Mouse (Mus musculus): ENCODE measurements around the gene Kcnj9.

Kcnj9 gene

DNA sequence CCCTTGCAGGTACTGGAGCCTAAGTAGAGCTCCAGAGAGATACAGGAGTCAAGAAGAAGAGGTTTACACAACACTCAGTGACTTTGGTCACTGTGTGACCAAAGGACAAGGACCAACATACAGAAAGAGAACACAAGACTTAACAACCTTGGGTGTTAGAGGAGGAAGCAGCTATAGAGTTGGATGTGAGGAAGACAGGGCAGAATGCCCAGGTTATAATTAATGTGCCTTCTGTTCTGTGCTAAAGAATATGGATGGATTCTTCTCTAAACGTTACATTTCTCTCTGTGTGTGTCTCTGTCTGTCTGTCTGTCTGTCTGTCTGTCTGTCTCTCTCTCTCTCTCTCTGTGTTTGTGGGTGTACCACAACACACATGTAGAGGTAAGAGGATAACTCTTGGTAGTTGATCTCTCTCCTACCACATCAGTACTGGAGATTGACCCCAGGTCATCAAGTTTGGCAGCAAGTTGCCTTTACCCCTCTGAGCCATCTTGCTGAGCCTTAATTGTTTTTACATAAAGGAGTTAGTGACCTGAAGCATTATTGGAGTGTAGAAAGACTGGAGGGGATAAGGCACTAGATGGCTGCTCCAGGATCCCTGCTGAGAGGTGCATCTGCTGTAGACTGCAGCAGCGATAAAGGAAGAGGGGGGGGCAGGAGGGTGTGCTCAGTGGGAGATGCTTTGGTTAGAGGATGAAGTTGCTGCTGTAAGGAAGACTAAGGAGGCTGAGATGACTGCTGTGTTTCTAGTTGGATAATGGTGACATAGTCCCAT, 8.5 kb upstream of the Kcnj9 start:
- ATAC-seq (ENCODE audit: insufficient number of reproducible peaks, low FRiP score, low TSS enrichment) = peak; percentile 64

DNA sequence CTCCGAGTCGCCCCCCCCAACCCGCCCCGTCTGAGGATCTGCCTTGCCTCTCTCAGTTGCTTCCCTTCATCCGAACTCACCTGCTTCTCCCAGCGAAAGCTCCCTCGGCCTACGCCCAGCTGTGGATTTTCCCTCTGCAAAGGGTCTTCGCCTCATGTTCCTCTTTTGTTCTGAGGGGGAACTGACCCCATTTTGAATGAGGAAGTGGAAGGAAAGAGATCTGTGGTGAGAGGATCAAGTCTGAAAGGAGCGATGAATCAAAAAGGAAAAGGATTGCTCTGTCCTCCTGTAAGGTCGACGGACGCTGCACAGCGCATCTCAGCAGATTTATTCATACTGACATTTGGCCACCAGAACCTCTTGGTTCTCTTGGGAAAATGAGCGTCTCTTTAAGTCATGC, 6.7 kb upstream of the Kcnj9 start:
- ATAC-seq (ENCODE audit: insufficient number of reproducible peaks, low FRiP score, low TSS enrichment) = no peak

DNA sequence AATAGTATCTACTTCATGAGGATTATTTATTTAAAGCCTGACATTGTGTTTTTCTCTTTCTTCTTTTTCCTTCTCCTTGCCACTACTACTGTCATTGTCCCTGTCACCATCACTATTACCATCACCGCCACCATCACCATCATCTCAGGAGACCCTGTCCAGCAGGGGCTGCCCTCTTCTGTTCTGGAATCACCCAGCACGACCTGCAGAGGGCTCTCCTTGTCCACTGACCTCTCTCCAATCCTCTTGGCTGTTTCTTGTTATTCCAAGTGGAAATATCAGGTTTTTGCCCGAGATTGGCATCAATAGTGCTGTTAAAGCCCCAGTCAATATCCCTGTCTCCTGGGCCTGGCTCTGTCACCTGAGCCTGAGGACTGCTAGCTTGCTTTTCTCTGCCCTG, 4.4 kb upstream of the Kcnj9 start:
- ATAC-seq (ENCODE audit: insufficient number of reproducible peaks, low FRiP score, low TSS enrichment) = no peak

DNA sequence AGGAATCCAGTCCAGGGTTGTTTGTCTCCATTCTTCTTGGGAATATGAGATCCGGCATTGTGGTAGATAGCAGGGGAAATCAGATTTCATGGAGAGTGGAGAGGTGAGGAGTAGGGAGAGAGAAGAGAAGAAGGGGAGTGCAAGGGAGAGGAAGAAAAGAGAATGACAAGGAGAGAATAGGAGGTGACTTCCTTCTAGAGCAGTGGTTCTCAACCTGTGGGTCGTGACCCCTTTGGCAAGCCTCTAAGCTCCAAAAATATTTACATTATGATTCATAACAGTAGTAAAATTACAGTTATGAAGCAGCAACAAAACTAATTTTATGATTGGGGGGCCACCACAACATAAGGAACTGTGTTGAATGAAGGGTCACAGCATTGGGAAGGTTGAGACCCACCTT, 3.8 kb upstream of the Kcnj9 start:
- no peak for ATAC-seq (ENCODE audit: insufficient number of reproducible peaks, low FRiP score, low TSS enrichment)

DNA sequence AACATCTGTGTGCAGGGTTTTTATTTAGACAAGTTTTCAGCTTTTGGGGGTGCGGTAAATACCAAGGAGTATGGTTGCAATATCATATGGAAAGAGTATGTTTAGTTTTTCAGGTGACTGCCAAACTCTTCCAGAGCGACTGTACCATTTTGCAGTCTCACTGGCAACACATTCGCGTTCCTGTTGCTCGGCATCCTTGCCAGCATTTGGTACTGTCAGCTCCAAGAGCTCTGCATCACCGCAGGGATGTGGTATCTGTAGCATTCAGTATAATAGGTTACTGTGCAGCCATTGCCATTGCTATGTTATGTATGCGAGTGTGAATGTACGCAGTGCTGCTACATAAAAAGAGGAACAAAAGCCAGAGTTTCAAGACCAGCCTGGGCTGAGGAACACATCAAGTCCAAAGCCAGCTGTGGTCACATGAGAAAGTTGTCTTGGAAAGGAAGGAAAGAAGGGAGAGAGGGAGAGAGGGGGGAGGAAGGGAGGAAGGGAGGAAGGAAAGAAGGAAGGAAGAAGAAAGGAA, 2.4 kb upstream of the Kcnj9 start:
- ATAC-seq (ENCODE audit: insufficient number of reproducible peaks, low FRiP score, low TSS enrichment) = no peak

DNA sequence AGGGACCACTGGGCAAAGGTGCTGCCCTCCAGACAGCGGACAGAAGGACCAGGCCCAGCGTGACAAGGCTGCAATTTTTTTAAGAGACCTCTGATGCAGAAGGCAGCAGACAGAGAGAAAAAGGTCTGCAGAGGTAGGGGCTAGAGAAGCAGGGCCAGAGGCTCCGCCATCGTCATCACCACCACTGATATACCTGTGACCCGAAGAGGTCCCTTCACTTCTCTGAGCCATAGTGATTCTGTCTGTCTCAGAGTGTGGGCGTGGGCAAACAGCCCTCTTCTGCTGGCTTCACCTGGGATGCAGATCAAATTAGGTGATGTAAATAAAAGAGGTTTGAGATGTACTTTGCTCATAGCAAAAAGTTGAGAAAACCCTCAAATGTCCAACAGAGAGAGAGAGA, 498 bp upstream of the Kcnj9 start:
- peak; percentile 3; the same call in 1 of the 2 replicates for ATAC-seq (ENCODE audit: insufficient number of reproducible peaks, low FRiP score, low TSS enrichment)

DNA sequence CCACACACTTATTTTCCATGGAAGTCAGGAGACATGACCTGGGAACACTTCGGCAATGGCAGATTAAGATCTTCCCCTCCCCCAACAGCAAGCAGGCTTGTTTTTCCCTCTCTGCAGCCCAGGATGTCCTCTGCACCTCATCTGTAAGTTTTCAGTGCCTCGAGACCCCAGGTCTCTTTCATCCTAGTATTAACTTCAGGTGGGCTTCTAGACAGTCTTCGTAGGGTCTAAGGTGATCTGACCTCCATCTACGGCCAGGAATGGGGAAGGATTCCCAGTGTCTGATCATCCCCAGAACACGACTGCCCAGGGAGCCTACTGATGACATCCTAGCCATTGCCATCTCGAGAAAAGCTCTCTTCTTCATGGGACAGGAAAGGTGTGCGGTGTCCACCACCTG, 657 bp downstream of the Kcnj9 start:
- no peak for ATAC-seq (ENCODE audit: insufficient number of reproducible peaks, low FRiP score, low TSS enrichment)

DNA sequence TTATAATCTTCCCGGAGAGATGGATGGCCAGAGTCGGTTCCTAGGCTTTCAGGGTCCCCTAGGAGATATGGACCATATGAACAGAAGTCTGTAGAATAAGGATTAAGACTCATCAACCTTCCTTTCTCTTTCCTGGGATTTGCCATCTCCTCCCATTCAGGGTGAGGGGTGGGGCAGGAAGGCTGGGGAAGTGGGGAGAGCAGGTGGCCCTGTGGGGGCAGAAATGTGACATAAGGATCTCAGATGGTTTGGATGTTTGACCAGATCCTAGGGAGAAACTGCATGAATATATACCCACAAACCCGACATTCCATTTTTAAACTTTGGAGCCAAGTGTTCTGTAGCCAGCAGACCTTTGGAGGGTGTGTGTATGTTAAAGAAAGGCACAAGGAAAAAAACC, 1.1 kb downstream of the Kcnj9 start:
- no peak for ATAC-seq (ENCODE audit: insufficient number of reproducible peaks, low FRiP score, low TSS enrichment)

DNA sequence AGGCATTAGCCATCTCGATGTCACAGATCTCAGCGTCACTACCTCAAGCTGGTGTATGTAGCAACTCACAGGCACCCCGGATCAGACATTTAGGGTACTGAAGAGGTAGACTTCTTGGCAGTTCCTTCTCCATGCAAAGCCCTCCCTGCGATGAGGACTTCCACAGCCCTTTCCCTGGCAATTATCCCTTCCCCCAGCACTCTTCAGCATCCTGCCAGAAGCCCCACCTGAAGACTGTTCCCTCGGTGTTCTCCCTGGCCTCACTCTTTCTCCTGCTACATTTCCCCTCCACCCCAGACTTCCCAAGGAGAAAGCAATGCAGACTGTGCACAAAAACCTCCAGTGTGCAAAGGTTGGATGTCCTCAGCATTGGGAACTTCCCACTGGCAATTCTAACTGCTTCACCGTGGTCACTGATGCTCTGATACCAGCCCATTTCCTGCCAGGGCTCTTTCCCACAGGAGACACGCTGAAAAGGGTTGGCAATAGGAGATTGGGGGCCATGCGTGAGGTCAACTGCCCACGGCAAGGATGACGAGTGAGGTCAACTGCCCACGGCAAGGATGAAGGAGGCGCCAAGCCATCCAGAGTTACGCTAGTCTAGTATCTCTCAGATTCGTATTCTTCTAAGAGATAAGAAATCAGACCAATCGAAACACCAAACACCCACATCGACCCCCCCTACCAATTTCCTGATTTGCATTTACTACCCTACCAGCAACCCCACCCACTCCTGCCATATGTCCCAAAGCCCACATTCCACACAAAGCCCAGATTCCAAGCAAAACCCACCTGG, 1.7 kb downstream of the Kcnj9 start:
- ATAC-seq (ENCODE audit: insufficient number of reproducible peaks, low FRiP score, low TSS enrichment) = no peak

DNA sequence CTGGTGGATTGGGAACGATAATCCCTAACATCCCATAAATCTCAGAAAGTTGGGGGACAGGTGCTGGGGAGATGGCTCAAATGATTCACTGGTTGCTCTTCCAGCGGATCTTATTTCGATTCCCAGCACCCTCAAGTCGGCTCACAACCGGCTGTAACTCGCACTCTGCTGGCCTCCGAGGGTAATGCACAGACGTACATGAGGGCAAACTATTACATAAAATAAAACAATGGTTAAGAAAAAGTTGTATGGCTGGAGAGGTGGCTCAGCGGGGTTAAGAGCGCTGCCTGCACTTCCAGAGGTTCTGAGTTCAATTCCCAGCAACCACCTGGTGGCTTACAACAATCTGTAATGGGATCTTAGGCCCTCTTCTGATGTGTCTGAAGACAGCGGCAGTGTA, 2.4 kb downstream of the Kcnj9 start:
- ATAC-seq (ENCODE audit: insufficient number of reproducible peaks, low FRiP score, low TSS enrichment) = no peak

DNA sequence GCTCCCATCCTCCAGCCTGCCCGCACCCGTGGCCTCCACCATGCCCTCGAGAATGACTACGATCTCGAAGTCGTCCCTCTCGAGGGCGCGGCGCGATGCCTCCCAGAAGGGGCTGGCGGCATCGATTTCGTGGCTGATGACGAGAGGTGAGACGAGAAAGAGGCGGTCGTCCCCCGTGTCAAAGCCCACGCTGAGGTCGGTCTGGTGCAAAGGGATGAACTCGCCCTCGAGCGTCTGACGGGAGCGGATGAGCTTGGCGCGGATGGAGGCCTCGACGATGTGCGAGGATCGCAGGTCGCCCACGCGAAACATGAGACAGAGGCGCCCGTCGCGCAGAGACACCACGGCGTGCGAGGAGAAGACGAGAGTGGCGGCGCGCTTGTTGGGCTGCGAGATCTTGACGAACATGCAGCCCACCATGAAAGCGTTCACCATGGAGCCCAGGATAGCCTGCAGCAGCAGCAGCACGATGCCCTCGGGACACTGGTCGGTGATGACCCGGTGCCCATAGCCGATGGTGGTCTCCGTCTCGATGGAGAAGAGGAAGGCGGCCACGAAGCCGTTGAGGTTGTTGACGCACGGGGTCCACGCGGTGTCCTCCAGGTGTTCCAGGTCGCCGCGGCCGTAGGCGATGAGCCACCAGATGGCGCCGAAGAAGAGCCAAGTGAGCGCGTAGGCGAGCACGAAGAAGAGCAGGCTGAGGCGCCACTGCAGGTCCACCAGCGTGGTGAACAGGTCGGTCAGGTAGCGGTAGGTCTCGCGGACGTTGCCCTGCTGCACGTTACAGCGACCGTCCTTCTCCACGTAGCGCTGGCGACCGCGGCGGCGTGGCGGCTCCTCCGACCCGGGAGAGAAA, 3.2 kb downstream of the Kcnj9 start:
- ATAC-seq (ENCODE audit: insufficient number of reproducible peaks, low FRiP score, low TSS enrichment) = no peak

DNA sequence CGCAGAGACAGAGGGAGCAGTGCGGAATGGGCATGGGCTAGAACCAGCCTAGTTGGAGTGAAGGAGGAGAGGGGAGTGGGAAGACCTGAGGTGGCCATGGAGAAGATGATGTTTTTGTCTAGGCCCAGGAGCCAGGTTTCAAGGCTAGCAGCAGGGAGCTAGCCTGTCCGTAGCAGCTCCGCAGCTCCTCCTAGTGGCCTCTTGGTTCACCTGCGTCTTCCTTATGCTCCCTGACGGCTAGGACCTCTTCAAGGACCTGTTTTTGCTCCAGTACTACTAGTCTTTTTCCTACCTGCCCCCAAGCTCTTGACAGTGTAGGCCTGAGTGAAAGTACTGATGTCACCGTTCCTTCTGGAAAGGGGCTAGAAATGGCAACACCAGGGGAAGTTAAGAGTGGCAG, 4.4 kb downstream of the Kcnj9 start:
- 0 out of 2 replicates have a peak, but pooled peaks have one; percentile 11 for ATAC-seq (ENCODE audit: insufficient number of reproducible peaks, low FRiP score, low TSS enrichment)

DNA sequence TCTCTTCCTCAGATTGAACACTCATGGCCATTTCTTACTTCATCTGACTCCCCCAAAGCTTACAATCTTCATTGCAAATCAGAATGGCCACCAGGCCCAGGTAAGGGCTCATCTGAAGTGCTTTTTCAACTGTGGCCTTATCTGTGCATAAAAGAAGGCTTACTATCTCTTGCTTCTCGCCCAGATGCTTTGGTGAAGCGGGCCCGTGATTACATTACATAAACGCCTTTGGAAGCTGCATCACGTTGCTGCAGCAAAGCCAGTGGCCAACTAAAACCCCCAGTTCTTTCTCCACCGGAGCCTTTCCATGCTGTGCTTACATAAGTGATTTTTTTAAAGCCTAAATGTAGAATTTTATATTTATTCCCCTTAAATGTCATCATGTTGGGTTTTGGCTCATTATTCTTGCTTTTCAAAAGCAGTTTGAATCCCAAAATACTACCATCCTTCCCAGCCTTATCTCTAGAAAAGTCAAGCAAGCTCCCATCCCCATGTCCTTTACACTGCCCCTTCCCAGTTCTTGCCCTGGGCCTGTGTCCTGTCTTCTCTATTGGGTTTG, 5.2 kb downstream of the Kcnj9 start:
- ATAC-seq (ENCODE audit: insufficient number of reproducible peaks, low FRiP score, low TSS enrichment) = no peak

DNA sequence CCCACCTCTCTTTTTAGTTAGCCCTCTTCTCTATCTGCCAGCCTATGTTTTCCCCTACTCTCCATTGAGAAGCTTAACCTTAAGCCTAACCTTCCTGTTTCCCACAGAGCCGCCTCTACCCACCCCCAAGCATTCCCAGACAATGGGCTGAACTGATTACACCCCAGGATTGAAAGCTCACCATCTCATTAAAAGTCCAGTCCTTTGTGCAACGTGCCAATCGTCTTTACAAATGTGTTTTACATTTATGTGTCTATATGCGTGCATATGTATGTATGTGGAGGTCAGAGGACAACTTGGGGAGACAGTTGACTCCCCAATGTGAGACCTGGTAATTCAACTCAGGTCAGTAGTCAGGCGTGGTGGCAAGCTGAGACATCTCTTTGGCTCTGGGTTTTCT, 5.8 kb downstream of the Kcnj9 start:
- ATAC-seq (ENCODE audit: insufficient number of reproducible peaks, low FRiP score, low TSS enrichment) = no peak

DNA sequence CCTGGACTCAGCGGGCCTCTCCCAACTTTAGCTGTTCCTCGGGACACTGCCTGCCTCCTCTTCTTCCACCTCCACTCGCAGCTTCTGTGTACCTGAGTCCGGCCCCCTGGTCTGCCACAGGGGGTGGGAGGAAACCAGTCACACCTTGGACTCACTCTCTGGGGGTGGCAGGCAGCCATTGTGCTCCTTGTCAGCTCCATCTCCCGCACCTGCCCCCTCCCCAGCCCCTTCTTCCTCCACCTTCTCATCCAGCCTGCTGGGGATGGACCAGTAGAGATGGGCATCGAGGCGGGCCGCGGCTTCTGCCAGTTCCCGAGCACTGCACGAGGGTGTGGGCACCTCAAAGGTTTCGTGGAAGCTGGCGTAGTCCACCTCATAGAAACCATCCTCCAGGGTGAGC, 6.4 kb downstream of the Kcnj9 start:
- no peak for ATAC-seq (ENCODE audit: insufficient number of reproducible peaks, low FRiP score, low TSS enrichment)

DNA sequence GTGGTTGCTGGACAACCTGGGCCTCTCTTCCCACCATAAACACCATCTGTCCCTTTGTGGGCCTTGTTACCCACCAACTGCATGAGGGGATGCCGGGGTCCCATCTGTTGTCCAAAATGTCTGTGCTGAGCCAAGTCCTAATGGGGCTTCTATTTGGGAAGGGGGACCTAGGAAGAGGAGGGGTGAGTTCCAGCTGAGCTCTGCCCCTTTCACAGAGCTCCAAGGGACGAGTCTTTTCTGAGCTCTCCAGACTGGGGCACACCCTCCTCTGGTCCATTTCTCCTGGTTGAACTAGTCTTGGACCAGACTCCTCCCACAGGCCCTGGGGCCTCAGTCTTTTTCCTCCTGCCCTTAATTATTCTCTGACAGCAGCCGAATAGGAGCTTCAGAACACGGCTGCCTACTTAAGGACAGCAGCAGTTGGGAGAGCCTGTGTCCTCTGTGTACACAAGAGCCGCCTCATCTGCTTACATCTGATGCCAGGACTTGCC, 9.2 kb downstream of the Kcnj9 start:
- no peak for ATAC-seq (ENCODE audit: insufficient number of reproducible peaks, low FRiP score, low TSS enrichment)

DNA sequence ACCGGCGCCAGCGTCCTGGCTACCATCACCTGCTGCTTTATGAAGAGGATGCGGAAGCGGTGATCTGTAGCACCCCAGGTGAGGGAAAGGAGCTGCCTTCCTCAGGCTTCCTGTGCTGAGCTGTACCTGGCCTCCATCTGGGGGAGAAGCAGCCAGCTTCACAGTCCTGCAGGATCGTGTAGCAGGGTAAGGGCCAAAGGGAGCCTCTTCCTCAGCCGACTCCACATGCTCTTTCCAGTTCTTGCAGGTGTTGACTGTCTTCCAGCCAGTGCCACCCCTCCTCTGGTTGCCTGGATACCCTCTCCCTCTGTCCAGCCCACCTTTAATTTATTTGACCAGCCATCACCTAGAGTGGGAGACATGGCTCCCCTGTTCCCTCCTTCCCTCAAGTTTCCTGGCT, 9.8 kb downstream of the Kcnj9 start:
- ATAC-seq (ENCODE audit: insufficient number of reproducible peaks, low FRiP score, low TSS enrichment) = no peak

DNA sequence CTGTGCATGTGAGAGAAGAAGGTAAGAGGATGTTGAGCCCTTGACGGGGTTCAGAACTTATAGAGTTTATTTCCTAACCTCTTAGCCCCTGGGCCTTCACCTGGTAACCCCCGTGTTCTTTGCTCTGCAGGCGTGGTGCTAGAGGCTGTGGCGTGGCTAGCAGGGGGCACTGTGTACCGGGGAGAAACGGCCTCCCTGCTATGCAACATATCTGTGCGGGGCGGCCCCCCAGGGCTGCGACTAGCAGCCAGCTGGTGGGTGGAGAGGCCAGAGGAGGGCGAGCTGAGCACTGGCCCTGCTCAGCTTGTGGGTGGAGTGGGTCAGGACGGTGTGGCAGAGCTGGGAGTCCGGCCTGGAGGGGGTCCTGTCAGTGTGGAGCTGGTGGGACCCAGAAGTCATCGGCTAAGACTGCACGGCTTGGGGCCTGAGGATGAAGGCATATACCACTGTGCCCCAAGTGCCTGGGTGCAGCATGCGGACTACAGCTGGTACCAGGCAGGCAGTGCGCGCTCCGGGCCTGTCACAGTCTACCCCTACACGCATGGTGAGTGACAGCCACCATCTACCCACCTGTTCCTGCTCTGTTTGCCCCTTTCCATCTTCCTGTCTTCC, 10.6 kb downstream of the Kcnj9 start:
- no peak for ATAC-seq (ENCODE audit: insufficient number of reproducible peaks, low FRiP score, low TSS enrichment)

DNA sequence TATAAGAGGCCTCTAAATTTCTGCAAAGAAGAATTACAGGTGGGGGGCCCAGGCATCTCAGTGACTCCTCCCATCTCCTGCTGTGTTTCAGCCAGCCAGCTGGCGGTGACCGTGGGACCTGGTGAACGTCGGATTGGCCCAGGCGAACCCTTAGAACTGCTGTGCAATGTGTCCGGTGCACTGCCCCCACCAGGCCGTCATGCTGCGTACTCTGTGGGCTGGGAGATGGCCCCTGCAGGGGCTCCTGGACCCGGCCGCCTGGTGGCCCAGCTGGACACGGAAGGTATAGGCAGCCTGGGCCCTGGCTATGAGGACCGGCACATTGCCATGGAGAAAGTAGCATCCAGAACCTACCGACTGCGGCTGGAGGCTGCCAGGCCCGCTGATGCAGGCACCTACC, 11.2 kb downstream of the Kcnj9 start:
- no peak for ATAC-seq (ENCODE audit: insufficient number of reproducible peaks, low FRiP score, low TSS enrichment)

DNA sequence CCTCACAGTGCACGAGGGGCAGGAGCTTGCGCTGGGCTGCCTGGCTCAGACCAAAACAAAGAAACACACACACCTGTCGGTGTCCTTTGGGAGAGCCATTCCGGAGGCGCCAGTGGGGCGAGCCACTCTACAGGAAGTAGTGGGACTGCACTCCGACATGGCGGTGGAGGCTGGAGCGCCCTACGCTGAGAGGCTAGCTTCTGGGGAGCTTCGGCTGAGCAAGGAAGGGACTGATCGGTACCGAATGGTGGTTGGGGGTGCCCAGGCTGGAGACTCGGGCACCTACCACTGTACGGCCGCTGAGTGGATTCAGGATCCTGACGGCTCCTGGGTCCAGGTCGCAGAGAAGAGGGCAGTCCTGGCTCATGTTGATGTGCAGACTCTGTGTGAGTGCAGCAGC, 11.7 kb downstream of the Kcnj9 start:
- ATAC-seq (ENCODE audit: insufficient number of reproducible peaks, low FRiP score, low TSS enrichment) = no peak

Data from cerebellum, adult (tissue).